Mouse (Mus musculus) liver, embryonic 11.5 days (tissue): ENCODE data around the gene Rpp30. TPM values are rescaled to one million over a fixed set of nuclear protein-coding genes. Genes with fewer than 3 reads are reported as not detected.

Source experiments
- ATAC-seq: fragments of 200-750 bp; cut with Nextera tagmentation; replicated peaks from 2 replicates; pipeline ENCODE4 v1.8.0; 2017; ENCODE audit warnings: moderate number of reproducible peaks, mild to moderate bottlenecking, moderate TSS enrichment, moderate library complexity; ENCODE audit not compliant: low FRiP score
- DNase-seq: peaks from one replicate; pipeline ENCODE4 v3.0.0-alpha.2; 2017; ENCODE audit warnings: low spot score
- H3K27ac ChIP-seq: fragments of 300-500 bp; sonication (generic); 2 replicates; pipeline ENCODE4 v1.5.1; 2014; ENCODE audit warnings: mild to moderate bottlenecking, low read depth, low read length, control low read depth
- H3K27me3 ChIP-seq: fragments of 300-500 bp; sonication (generic); replicated peaks from 2 replicates; pipeline ENCODE4 v1.6.1; 2014; ENCODE audit warnings: low read length, mixed read lengths; ENCODE audit not compliant: control insufficient read depth, insufficient read depth
- H3K36me3 ChIP-seq: fragments of 300-500 bp; sonication (generic); 2 replicates; pipeline ENCODE4 v1.6.1; 2014; ENCODE audit warnings: mild to moderate bottlenecking, low read length, moderate library complexity, mixed read lengths; ENCODE audit not compliant: control insufficient read depth, insufficient read depth
- H3K4me1 ChIP-seq: fragments of 300-500 bp; sonication (generic); replicated peaks from 2 replicates; pipeline ENCODE4 v1.6.1; 2014; ENCODE audit warnings: low read length, mixed read lengths; ENCODE audit not compliant: control insufficient read depth, insufficient read depth
- H3K4me2 ChIP-seq: fragments of 300-500 bp; sonication (generic); 2 replicates; pipeline ENCODE4 v1.6.1; 2014; ENCODE audit warnings: mild to moderate bottlenecking, control low read depth, moderate library complexity
- H3K4me3 ChIP-seq: fragments of 300-500 bp; sonication (generic); 2 replicates; pipeline ENCODE4 v1.5.1; 2014; ENCODE audit warnings: low read depth, low read length, control low read depth
- H3K9ac ChIP-seq: fragments of 300-500 bp; sonication (generic); 2 replicates; pipeline ENCODE4 v1.6.1; 2014; ENCODE audit warnings: low read depth, low read length, control low read depth
- H3K9me3 ChIP-seq: fragments of 300-500 bp; sonication (generic); 2 replicates; pipeline ENCODE4 v1.6.1; 2016; ENCODE audit warnings: low read length, inconsistent platforms, mixed read lengths; ENCODE audit not compliant: control insufficient read depth
- WGBS: fragments of 180-500 bp; shearing (Covaris S2); extraction: QIAGEN DNeasy Blood & Tissue Kit; methylation state at CpG from one replicate; pipeline ENCODE4 v1.1.7; 2014; 5-methylcytosine and 5-hydroxymethylcytosine counted together
- polyA plus RNA-seq: library from polyadenylated mRNA; unstranded; fragments of >200 nt; fragmentation: Nextera tagmentation; extraction: Ambion mirVana; gene quantifications from 2 replicates; pipeline ENCODE4 v1.2.1, GENCODE M21; 2014

Gene Rpp30
- polyA plus RNA-seq, 1 experiment from 2014 or later, result 84.3 TPM

- ATAC-seq, result no peak
Measured at GRCm38 (mm10) chr19:36133731-36134130, 50.2 kb downstream of the Rpp30 start.

GRCm38 (mm10) chr19:36143571-36143970, 60.1 kb downstream of the Rpp30 start:
- no peaks in the 10 kb centered on the region for H3K36me3 ChIP-seq
- H3K4me2 ChIP-seq, result no peak overlapping the region
- DNase-seq (no peak), ATAC-seq (no peak)
- no peaks in the 10 kb centered on the region for H3K4me1 ChIP-seq
- no peaks in the 10 kb centered on the region for H3K27me3 ChIP-seq
- H3K9ac ChIP-seq, result no peak overlapping the region
- no peaks in the 10 kb centered on the region for H3K9me3 ChIP-seq
- H3K27ac ChIP-seq, result no peak overlapping the region
- no peak overlapping the region for H3K4me3 ChIP-seq
- 92% methylated on average over 2 of the region's 2 CpGs for WGBS

More at GRCm38 (mm10) chr19:36133731-36134130, 50.2 kb downstream of the Rpp30 start:
- 51% methylated on average over 5 of the region's 5 CpGs for WGBS
- Histone ChIP-seq H3K4me1 (peaks cover 5% of the 10 kb centered on the region), H3K9me3 (no peaks in the 10 kb centered on the region), H3K9ac (no peak overlapping the region), H3K27ac (no peak overlapping the region), H3K4me3 (no peak overlapping the region), H3K27me3 (no peaks in the 10 kb centered on the region), H3K4me2 (no peak overlapping the region), H3K36me3 (no peaks in the 10 kb centered on the region)
- no peak for DNase-seq

- WGBS, result 76% methylated on average over 6 of the region's 6 CpGs
- no peak overlapping the region for H3K9ac ChIP-seq
- no peaks in the 10 kb centered on the region for H3K4me1 ChIP-seq
- ATAC-seq (no peak), DNase-seq (no peak)
- no peak overlapping the region for H3K4me2 ChIP-seq
- H3K27ac ChIP-seq, result no peak overlapping the region
- H3K9me3 ChIP-seq, result no peaks in the 10 kb centered on the region
- H3K4me3 ChIP-seq, result no peak overlapping the region
- no peaks in the 10 kb centered on the region for H3K27me3 ChIP-seq
- H3K36me3 ChIP-seq, result no peaks in the 10 kb centered on the region
Measured at GRCm38 (mm10) chr19:36148578-36148977, 65.1 kb downstream of the Rpp30 start.

- Histone ChIP-seq H3K27ac (no peak overlapping the region), H3K9me3 (no peaks in the 10 kb centered on the region), H3K4me2 (no peak overlapping the region), H3K9ac (no peak overlapping the region), H3K4me3 (no peak overlapping the region), H3K27me3 (no peaks in the 10 kb centered on the region), H3K4me1 (no peaks in the 10 kb centered on the region), H3K36me3 (no peaks in the 10 kb centered on the region)
- 66% methylated on average over 4 of the region's 4 CpGs for WGBS
- DNase-seq (no peak), ATAC-seq (no peak)
Measured at GRCm38 (mm10) chr19:36150241-36151007, 66.9 kb downstream of the Rpp30 start.

Other genes with a start within 250 kb of the Rpp30 start
- not detected in 2 replicates for gene Htr7, start 26.2 kb upstream of the Rpp30 start, polyA plus RNA-seq
- 2.1 and 5.6 TPM in 2 replicates for gene Ankrd1, start 36.4 kb downstream of the Rpp30 start, polyA plus RNA-seq